Mouse (Mus musculus) lung, adult 2 months (tissue): ENCODE results near the gene Ube3c.

Source experiments
- CTCF ChIP-seq: fragments of 200-500 bp; IDR thresholded peaks from 2 replicates; pipeline ENCODE4 v1.5.1; 2011; ENCODE audit warnings: mild to moderate bottlenecking, low read length, control low read depth; ENCODE audit not compliant: insufficient read depth
- POLR2A ChIP-seq: fragments of 200-500 bp; IDR thresholded peaks from 2 replicates; pipeline ENCODE4 v1.6.1; 2011; ENCODE audit warnings: low read depth, mild to moderate bottlenecking, control low read depth, low read length, borderline replicate concordance; ENCODE audit errors: extremely low read depth

DNA sequence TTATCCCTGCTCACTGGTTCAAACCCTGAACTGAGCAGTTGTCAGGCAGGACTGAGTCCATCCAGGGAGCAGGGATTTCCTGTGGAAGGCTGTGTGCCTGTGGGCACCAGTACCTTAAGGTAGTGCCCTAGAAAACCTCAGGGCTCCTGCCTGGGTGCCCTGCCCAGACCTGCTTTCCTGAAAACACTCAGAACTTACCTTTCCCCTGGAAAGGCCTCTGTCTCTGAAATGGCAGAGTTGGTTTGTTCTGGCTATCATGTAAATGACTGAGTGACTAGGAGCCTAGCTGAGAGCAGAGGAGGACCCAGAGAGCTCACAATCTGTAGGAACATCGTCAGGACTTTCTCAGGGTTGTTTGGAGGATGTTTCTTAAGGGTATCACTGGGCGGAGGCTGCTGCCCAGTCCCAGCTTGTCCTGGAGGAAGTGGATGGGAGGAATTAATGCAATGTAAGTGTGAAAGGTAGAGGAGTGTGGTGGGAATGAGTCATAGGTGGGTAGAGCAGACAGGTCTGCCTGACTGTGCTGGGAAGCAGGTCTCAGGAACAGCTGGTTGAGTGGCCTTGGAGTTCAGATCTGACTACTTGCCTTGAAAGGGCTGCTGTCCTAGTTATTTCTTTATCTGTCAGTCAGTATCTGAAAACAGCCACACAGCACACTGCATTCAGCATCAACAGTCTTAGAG, 130.6 kb downstream of the Ube3c start:
- TF ChIP-seq CTCF (no peak), POLR2A (no peak)
